Mouse (Mus musculus) T-helper 1 cell (primary cell): Measurements from ENCODE around the gene Nudt11.
"Not testable (repeated sequence)": the region's sequence is repeated elsewhere in the genome, so short reads cannot be mapped to it uniquely, and the experiment has no call there.

ENCODE experiments used
- in situ Hi-C: fragments of 300-600 bp; cut with MboI, MseI; formaldehyde crosslinking; loops from one replicate; pipeline ENCODE4 v1.15.1; 2025; ENCODE audit warnings: high pct_unique_total_duplicates

The Nudt11 gene

GRCm38 (mm10) chrX:6047066-6047935 is at the start of gene Nudt11:
TSS of gene Nudt11 (plus strand) at chrX:6047453.
- in situ Hi-C loops, result not testable (repeated sequence)

- in situ Hi-C loops, result not testable (repeated sequence)
Observed at GRCm38 (mm10) chrX:6047936-6048614, 822 bp downstream of the Nudt11 start.

- in situ Hi-C loops, result no loop called here
Observed at GRCm38 (mm10) chrX:6061563-6061962, 14.3 kb downstream of the Nudt11 start.

GRCm38 (mm10) chrX:6082954-6083680 is 35.9 kb downstream of the Nudt11 start, which contains the start of gene AU022751:
TSS of gene AU022751 (minus strand) at chrX:6083419.
- in situ Hi-C loops, result no loop called here

- in situ Hi-C loops, result no loop called here
Observed at GRCm38 (mm10) chrX:6091547-6091946, 44.3 kb downstream of the Nudt11 start.

- in situ Hi-C loops, result no loop called here
Observed at GRCm38 (mm10) chrX:6091996-6092757, 44.9 kb downstream of the Nudt11 start.
